Mouse (Mus musculus) left cerebral cortex, adult 2 months (tissue): Measurements from ENCODE around the gene Rtn1. TPM values are rescaled to one million over a fixed set of nuclear protein-coding genes. Genes with fewer than 3 reads are reported as not detected.

Experiments used
- DNase-seq, 2 experiments: peaks; one replicate each; pipeline ENCODE4 v3.0.0; 2021 to 2022; ENCODE audit warnings: low spot score in 2 of 2, mixed read lengths in 1 of 2; ENCODE audit errors: extremely low spot score in 1 of 2
- H3K27ac ChIP-seq: fragments of 200-600 bp; 2 replicates; pipeline ENCODE4 v1.8.1; 2022
- H3K4me3 ChIP-seq: fragments of 200-600 bp; 2 replicates; pipeline ENCODE4 v1.8.1; 2022
- CTCF ChIP-seq: fragments of 200-600 bp; IDR thresholded peaks from 2 replicates; pipeline ENCODE4 v1.8.1; 2022; ENCODE audit warnings: antibody characterized with exemption, mild to moderate bottlenecking, moderate library complexity
- intact Hi-C: fragments of 180-260 bp; cut with DNase I; formaldehyde crosslinking; loops from one replicate; pipeline ENCODE4 v1.15.1; 2025
- total RNA-seq, 2 experiments: library from RNA; stranded (reverse); gene quantifications; 2 replicates each; pipeline ENCODE4 v1.2.3; 2021

Gene Rtn1
- total RNA-seq, 2 experiments from 2014 or later: 1,445 to 1,455 TPM

DNA sequence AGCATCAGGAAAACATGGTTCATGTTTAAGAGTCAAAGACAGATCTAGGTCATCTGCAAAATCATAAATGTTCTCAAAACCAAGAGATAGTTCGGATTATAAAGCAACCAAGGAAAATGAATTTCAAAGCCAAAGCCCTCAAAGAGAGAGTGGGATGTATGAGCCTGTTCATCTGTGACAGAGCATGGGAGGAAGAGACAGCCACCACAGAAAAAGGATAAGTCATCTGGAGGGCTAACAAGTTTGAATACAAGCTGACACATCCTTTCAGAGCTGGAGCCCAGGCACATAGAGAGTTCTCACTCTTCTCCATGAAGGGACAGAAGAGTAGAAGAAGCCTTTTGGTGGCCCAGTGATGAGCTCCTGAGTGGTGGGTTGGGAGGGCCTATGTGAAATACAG, 55.3 kb downstream of the Rtn1 start:
- intact Hi-C loops: no loop called here
- Histone ChIP-seq H3K27ac (no peak overlapping the region), H3K4me3 (no peak overlapping the region)
- TF ChIP-seq CTCF: no peak
- no peak for DNase-seq

DNA sequence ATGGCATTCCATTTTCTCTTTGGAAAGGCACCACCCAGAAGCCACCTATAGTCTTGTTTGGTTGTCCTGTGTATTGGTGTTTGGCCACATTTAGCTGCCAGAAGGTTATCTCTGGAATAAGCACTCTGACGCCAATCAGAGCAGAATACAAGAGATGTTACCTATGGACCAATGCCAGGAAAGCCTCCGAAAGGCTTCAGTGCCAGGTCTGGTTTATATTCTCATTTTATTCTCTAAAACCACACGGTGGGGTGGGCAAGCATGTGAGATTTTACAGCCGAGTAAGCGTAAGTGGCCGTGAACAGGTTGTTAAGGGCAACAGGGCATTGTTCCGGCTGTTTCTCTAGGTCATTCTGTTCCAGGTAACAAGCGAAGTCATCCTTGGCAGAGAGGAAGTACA, 60.3 kb downstream of the Rtn1 start:
- no peak for TF ChIP-seq CTCF
- intact Hi-C loops: no loop called here
- no peak overlapping the region for H3K4me3 ChIP-seq
- DNase-seq: no peak
- H3K27ac ChIP-seq: no peak overlapping the region

DNA sequence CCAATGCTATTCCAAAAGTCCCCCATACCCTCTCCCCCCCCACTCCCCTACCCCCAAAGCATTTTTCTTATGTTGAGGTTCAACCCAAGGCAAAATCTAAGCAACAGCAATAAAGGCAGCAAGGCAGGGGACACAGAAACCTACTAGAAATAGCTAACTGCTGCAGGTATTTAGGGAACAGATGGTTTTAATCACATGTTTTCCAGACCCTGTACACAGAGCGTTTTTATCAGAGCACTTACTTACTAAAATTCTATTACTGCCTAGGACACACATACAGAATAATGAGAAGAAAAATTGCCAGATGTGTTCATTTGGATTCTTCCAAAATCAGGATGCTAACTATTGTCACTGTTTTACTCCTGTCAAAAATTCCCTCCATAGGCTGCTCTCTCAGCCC, 61.7 kb downstream of the Rtn1 start:
- no peak overlapping the region for H3K4me3 ChIP-seq
- H3K27ac ChIP-seq: no peak overlapping the region
- no peak for DNase-seq
- TF ChIP-seq CTCF: no peak
- intact Hi-C loops: no loop called here

DNA sequence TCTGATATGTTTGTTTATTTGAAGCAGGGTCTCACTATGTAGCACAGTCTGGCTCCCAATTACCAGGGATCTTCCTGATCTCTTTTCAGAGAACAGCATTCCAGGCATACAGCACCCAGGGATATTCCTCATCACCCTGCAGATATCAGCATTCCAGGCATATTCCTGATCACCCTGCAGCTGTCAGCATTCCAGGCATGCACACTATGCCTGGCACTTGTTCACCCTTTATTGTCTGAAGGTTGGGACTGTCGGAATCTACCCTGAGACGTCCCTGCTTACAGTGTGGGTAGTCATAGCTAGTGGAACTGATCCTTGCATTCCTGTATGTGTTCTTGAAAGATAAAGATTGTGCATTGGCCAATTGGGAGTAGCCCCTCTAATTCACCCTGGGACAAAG, 65.2 kb downstream of the Rtn1 start:
- TF ChIP-seq CTCF: no peak
- no peak overlapping the region for H3K27ac ChIP-seq
- no peak overlapping the region for H3K4me3 ChIP-seq
- intact Hi-C loops: no loop called here
- no peak for DNase-seq

DNA sequence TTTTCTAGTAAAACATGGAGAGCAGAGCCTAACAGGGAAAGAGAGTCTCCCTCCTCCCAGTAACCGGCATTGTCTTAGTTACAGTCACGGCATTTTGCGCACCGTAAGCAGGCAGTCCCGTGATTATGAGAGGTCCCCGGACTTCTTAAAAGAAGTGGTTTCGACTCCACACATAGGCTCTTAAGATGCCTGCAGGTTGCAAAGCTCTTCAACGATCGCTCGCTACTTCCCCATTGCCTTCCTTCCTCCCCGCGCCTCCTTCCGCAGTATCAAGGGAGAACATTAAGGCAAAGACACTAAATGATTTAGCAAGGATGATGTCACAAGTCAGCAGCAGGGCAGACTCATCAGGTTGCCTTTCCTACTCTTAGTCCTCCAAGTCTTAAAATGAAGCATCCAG, 72.8 kb downstream of the Rtn1 start:
- intact Hi-C loops: no loop called here
- no peak for DNase-seq
- no peak overlapping the region for H3K27ac ChIP-seq
- no peak overlapping the region for H3K4me3 ChIP-seq
- TF ChIP-seq CTCF: no peak

DNA sequence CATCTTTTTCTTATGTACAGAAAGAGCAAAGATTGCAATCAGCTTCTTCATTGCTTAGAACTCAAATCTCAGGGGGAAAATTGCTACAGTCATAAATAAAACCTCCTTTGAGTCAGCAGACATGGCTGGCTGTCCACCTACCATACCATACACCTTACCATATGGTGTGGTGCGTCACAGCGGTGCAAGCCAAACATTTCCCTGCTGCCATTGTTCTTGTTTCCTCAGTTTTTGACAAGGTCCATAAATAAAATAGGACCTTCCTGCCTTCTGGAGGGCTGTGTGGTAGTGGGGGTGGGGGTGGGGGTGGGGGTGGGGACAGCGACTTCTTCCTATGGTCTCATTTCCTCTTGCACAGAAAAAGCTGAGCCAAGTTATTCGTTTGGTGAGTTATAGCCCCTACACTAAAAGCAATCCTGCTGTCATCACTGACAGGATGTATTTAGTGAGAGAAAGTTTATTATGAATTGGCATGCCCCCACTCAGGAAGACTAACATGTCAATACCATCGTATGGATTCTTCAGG, 76.3 kb downstream of the Rtn1 start:
- Histone ChIP-seq H3K27ac (no peak overlapping the region), H3K4me3 (no peak overlapping the region)
- no peak for TF ChIP-seq CTCF
- peak in 1 of 2 experiments; percentile 40 for DNase-seq
- intact Hi-C loops: no loop called here

DNA sequence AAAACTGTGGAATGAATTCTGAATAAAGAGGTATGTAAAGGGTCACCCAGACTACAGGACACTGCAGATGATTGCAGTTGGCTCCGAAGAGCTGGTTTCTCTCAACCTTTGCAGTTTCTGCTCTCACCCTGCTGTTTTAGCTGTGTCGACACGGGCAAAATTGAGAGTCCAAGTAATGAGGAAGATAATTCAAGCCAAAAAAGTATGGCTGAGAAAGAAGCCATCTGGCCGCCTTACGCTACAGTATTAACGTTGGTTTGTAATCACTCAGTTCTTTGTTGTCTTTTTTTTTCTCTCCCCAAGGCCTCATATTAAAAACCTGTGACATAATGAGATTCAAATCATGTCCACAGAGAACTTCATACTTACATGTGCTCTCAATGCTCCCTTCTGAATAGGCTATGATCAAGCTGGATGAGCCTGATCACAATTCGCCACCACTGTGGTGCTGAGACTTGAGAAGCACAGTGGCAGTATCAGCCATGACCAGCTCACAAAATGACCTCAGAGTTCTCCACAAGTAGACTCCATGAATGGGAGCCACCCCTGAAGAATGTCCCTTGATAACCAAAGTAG, 76.9 kb downstream of the Rtn1 start:
- Histone ChIP-seq H3K4me3 (no peak overlapping the region), H3K27ac (no peak overlapping the region)
- intact Hi-C loops: no loop called here
- no peak for DNase-seq
- TF ChIP-seq CTCF: no peak

DNA sequence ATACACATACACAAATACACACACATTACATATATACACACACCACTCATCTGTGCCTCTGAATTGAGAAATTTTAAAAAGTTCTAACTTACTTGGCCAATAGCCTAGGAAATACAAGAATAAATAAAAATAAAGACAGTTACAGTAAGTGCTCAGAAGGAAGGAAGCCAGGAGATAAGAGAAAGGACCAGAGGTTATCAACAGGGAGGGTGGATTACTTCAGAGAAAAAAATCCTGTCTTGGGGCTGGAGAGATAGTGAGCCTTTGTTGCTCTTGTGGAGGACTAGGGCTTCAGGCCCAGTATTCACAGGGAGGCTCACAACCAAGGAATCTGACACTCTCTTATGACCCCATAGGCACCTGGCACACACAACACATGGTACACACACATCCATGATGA, 82.8 kb downstream of the Rtn1 start:
- no peak for DNase-seq
- intact Hi-C loops: no loop called here
- H3K27ac ChIP-seq: no peak overlapping the region
- TF ChIP-seq CTCF: no peak
- H3K4me3 ChIP-seq: no peak overlapping the region

DNA sequence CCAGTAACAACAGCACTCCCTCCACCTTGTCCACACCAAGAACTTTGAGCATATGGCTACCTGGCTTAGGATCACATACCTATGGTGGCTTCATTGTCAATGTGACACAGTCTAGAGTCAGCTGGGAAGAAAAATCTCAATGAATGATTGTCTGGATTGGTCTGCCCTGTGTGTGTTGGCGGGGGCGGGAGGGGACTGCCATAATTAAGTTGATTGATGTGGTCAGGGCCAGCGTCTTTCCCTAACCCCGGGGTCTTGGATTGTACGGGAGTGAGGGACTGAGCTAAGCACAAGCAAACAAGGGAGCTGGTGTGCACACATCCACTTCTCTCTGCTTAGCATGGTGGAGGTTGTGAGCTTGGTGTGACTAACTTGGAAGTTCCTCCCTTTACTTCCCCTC, 83.8 kb downstream of the Rtn1 start:
- intact Hi-C loops: no loop called here
- no peak overlapping the region for H3K4me3 ChIP-seq
- H3K27ac ChIP-seq: no peak overlapping the region
- DNase-seq: no peak
- TF ChIP-seq CTCF: no peak

DNA sequence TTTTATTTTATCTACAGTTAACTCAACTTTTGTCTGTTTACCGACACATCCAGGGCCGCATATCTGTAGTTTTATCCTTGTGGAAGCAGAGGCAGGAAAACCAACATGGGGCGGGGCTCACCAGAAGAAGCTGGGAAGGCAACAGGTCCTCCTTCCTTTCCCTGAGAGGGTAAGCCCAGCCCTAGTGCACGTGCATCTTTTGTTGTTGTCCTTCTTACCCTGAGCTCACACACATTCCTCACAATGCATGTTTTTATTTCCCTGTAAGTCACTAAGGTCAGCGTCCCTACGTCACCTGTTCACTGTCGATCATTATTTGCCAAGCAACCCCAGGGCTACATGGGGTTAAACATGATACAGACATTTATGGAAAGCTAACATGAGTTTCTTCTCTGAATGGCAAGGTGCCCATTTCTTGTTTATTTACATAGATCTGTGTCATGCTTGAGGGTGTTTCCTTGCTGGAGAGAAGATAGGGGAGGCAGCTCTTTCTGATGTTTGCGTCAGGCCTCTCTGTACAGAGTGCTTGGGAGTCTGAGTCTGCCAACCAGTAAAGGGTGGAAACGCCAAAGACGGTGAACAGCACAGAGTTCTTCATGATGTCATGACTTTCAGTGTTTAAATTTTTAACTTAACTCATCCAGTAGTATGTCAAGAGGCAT, 84.5 kb downstream of the Rtn1 start:
- TF ChIP-seq CTCF: no peak
- H3K27ac ChIP-seq: no peak overlapping the region
- intact Hi-C loops: no loop called here
- no peak overlapping the region for H3K4me3 ChIP-seq
- DNase-seq: no peak

DNA sequence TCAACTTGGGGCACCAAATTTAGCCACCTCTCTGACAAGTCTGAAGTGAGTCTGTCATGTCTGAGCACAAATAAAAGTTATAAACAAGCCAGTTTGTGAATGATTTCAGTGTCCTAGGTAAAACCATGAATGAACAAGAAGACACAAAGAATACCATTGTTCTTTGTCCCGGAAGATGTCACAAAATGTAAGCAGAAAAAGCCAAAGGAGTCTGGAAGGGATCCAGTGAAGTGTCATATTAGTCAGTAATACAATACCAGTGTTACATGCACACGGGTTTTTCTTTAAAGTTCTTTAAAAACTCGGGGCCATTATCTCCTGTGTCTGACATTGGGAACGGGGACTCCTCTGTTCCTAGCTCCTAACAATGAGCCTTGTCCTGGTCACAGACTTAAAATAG, 85.1 kb downstream of the Rtn1 start:
- TF ChIP-seq CTCF: no peak
- no peak overlapping the region for H3K27ac ChIP-seq
- H3K4me3 ChIP-seq: no peak overlapping the region
- intact Hi-C loops: no loop called here
- no peak for DNase-seq

DNA sequence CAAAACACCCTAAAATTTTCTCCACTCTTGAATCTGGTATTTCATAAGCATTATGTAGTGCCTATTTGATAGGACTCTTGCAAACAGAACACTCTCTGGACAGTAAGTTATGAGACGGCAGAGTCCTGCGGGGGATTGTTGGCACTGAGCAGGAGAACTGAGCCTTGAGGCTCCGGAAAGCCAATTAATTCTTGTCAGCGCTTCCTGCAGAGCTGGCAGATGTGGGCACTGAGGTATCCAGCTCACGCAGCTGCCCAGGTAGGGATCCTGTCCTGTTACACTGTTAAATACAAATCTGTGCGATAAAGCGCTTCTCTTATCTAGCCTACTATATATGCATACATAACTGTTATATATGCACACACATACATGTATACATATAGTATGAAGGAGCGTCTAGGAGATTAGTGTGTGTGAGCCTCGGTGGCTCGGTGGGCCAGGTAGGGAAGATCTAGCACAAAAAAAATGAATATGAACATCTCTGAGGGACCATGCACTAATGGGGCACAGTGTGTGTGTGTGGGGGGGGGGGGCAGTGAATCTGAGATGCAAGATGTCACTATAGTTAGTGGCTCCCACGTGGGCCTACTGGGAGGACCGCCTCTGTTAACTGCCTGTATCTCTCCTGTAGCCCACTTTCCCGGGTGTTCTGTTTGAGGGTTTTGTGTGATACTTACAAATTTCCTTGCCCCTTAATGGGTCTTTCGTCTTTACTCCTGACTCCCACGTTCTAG, 93.0 kb downstream of the Rtn1 start:
- Histone ChIP-seq H3K4me3 (no peak overlapping the region), H3K27ac (no peak overlapping the region)
- no peak for TF ChIP-seq CTCF
- DNase-seq: no peak
- intact Hi-C loops: no loop called here

DNA sequence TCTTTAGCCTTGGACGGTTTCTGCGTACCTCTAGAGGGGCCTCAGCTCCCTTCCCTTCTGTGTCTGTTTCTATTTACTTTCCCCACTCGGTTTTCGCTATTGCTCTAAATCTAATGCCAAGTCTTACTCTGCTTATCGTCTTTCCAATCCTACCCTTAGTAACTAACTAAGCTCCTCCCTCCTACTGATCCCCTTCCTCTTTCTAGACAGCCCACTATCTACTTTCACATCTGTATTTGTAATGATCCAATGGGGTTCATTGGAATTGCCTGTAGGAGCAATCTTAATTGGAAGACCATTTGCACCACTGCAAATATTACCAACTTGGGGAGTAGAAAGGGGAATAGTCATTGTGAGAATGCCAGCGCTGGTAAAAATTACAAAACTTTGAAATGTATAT, 98.0 kb downstream of the Rtn1 start:
- no peak overlapping the region for H3K4me3 ChIP-seq
- DNase-seq: no peak
- H3K27ac ChIP-seq: no peak overlapping the region
- TF ChIP-seq CTCF: no peak
- intact Hi-C loops: no loop called here
